ENCODE assay signal across 15 mouse cellular contexts in genomic region chr17:31943881-31944539, GRCm38 (mm10).
DNase-seq lines count a peak whose midpoint lies in the region; ATAC-seq lines count a peak whose summit lies in the region.
"Had no signal": no experiment of that assay in that cellular context is flagged by ENCODE, and none has a peak within 500 bp of the region (broad histone marks: within the 10 kb centered on the region; RNA-seq: fewer than 3 reads in every experiment).

No protein-coding gene starts in this region.

- H3K9me3 ChIP-seq in limb, embryonic 15.5 days = no peaks in the 10 kb centered on the region
- H3K9me3 ChIP-seq: forebrain, embryonic 13.5 days; midbrain, embryonic 12.5 days had no signal

- intact Hi-C loops in heart, postnatal 36 days (cut with DNase I) = loop anchor here (5.0 kb wide), 1 partner anchor 63 kb away; no protein-coding TSS in a partner anchor

- peak overlapping the region; percentile 40; the same call in 1 of the 2 replicates for H3K27ac ChIP-seq in limb, embryonic 15.5 days
- H3K27ac ChIP-seq: forebrain, embryonic 13.5 days; hindbrain, embryonic 14.5 days; midbrain, embryonic 12.5 days had no signal

- no peaks in the 10 kb centered on the region for H3K27me3 ChIP-seq in limb, embryonic 15.5 days
- H3K27me3 ChIP-seq: forebrain, embryonic 13.5 days; midbrain, embryonic 12.5 days had no signal

- ATAC-seq in limb, embryonic 15.5 days (ENCODE audit: insufficient number of reproducible peaks, low FRiP score, low TSS enrichment, low read depth) = peak; percentile 56
- no peak for ATAC-seq in megakaryocyte, adult 5-6 weeks (ENCODE audit: poor library complexity, severe bottlenecking)
- ATAC-seq: forebrain, embryonic 13.5 days had no signal

- H3K4me2 ChIP-seq in limb, embryonic 15.5 days = no peak overlapping the region
- H3K4me2 ChIP-seq: forebrain, embryonic 13.5 days; hindbrain, embryonic 14.5 days; liver, embryonic 11.5 days; midbrain, embryonic 12.5 days had no signal

- no peak overlapping the region for H3K9ac ChIP-seq in limb, embryonic 15.5 days
- H3K9ac ChIP-seq: forebrain, embryonic 13.5 days; hindbrain, embryonic 14.5 days; midbrain, embryonic 12.5 days had no signal

- H3K4me3 ChIP-seq in limb, embryonic 15.5 days = no peak overlapping the region
- H3K4me3 ChIP-seq: forebrain, embryonic 13.5 days; midbrain, embryonic 12.5 days had no signal

- H3K36me3 ChIP-seq in limb, embryonic 15.5 days = no peaks in the 10 kb centered on the region
- H3K36me3 ChIP-seq: midbrain, embryonic 12.5 days had no signal

- DNase-seq in heart, adult 11 months = peak; percentile 94
- DNase-seq in heart, postnatal 36 days = no peak
- peak; percentile 82 for DNase-seq in 3T3-L1 (ENCODE audit: low read depth, low spot score)
- peak; percentile 39 for DNase-seq in heart, postnatal 4 days
- DNase-seq in urinary bladder, adult 2 months (ENCODE audit: low spot score) = no peak
- DNase-seq in thymus, postnatal 4 days = no peak
- DNase-seq: cerebellum, adult 18-20 months; embryo, embryonic 11 days; gastrocnemius, postnatal 36 days had no signal

- WGBS in limb, embryonic 15.5 days = 44% methylated on average over 10 of the region's 10 CpGs

- peaks cover 27% of the 10 kb centered on the region for H3K4me1 ChIP-seq in limb, embryonic 15.5 days
- H3K4me1 ChIP-seq: forebrain, embryonic 13.5 days; midbrain, embryonic 12.5 days had no signal

Comparison
In these comparisons a context has a peak if more than half of its experiments do, and no peak if none do; other contexts are left out.
1. DNase-seq: peak in heart, adult 11 months (single experiment), 3T3-L1 (single experiment) and heart, postnatal 4 days (single experiment); none in heart, postnatal 36 days (0 of 2), urinary bladder, adult 2 months (single experiment) and thymus, postnatal 4 days (single experiment).